Mouse (Mus musculus) MEL (cell line): ENCODE measurements around the gene Hist2h2ac. TPM values are rescaled to one million over a fixed set of nuclear protein-coding genes. Genes with fewer than 3 reads are reported as not detected.
"Not testable (repeated sequence)": the region's sequence is repeated elsewhere in the genome, so short reads cannot be mapped to it uniquely, and the experiment has no call there.

Experiments
- DNase-seq: peaks from one replicate; pipeline ENCODE4 v3.0.0; 2011; ENCODE audit warnings: low read depth, low spot score
- H3K27ac ChIP-seq: 2 replicates; pipeline ENCODE4 v1.5.1; 2012; ENCODE audit warnings: low read depth, mild to moderate bottlenecking, control low read depth, low read length, moderate library complexity; ENCODE audit not compliant: control insufficient read depth
- H3K27me3 ChIP-seq, 2 experiments: fragments of 150-350 bp in 1 of 2; sonication (generic) in 1 of 2; 2 replicates each; pipeline ENCODE4 v1.6.1; 2012; ENCODE audit warnings: low read length in 2 of 2, mild to moderate bottlenecking in 2 of 2, improper control_type of control experiment in 1 of 2, moderate library complexity in 1 of 2; ENCODE audit not compliant: insufficient read depth in 2 of 2, control insufficient read depth in 1 of 2
- H3K36me3 ChIP-seq, 2 experiments: 2 replicates each; pipeline ENCODE4 v1.6.1; 2012 to 2014; ENCODE audit warnings: low read length in 2 of 2, improper control_type of control experiment in 1 of 2, inconsistent platforms in 1 of 2, mild to moderate bottlenecking in 1 of 2; ENCODE audit not compliant: insufficient read depth in 2 of 2, control insufficient read depth in 1 of 2
- H3K4me1 ChIP-seq, 2 experiments: fragments of 150-350 bp in 1 of 2; sonication (generic) in 1 of 2; 2 replicates each; pipeline ENCODE4 v1.6.1; 2012; ENCODE audit warnings: low read length in 2 of 2, improper control_type of control experiment in 1 of 2, mild to moderate bottlenecking in 1 of 2; ENCODE audit not compliant: insufficient read depth in 2 of 2, control insufficient read depth in 1 of 2
- H3K4me3 ChIP-seq, 2 experiments: fragments of 150-350 bp in 1 of 2; sonication (generic) in 1 of 2; 2 replicates each; pipeline ENCODE4 v1.5.1; 2012; ENCODE audit warnings: low read depth in 2 of 2, low read length in 2 of 2, mild to moderate bottlenecking in 2 of 2, moderate library complexity in 2 of 2, control low read depth in 1 of 2, improper control_type of control experiment in 1 of 2; ENCODE audit not compliant: control insufficient read depth in 1 of 2, insufficient read depth in 1 of 2
- H3K79me2 ChIP-seq: 2 replicates; pipeline ENCODE4 v1.6.1; 2012; ENCODE audit warnings: mild to moderate bottlenecking, low read length, moderate library complexity; ENCODE audit not compliant: control insufficient read depth, poor library complexity, insufficient read depth
- H3K9ac ChIP-seq: 2 replicates; pipeline ENCODE4 v1.6.1; 2012; ENCODE audit warnings: low read depth, mild to moderate bottlenecking, control low read depth, low read length, moderate library complexity; ENCODE audit not compliant: control insufficient read depth, poor library complexity, severe bottlenecking
- H3K9me3 ChIP-seq: fragments of 150-350 bp; sonication (generic); replicated peaks from 2 replicates; pipeline ENCODE4 v1.6.1; 2012; ENCODE audit warnings: mild to moderate bottlenecking, low read length, improper control_type of control experiment, moderate library complexity; ENCODE audit not compliant: insufficient read depth
- CTCF ChIP-seq, 3 experiments: IDR thresholded peaks in 2 of 3; conservative IDR thresholded peaks in 1 of 3; 2 replicates each; pipeline ENCODE4 v1.5.1; 2011 to 2012; ENCODE audit warnings: low read length in 3 of 3, low read depth in 2 of 3, mild to moderate bottlenecking in 2 of 3, improper control_type of control experiment in 1 of 3, inconsistent platforms in 1 of 3, mixed read lengths in 1 of 3, moderate library complexity in 1 of 3; ENCODE audit not compliant: control insufficient read depth in 1 of 3, insufficient read depth in 1 of 3, poor library complexity in 1 of 3, severe bottlenecking in 1 of 3
- GATA1 ChIP-seq: IDR thresholded peaks from 2 replicates; pipeline ENCODE4 v1.6.1; 2011; ENCODE audit warnings: low read depth, low read length, improper control_type of control experiment
- HCFC1 ChIP-seq: IDR thresholded peaks from 2 replicates; pipeline ENCODE4 v1.6.1; 2012; ENCODE audit warnings: low read depth, mild to moderate bottlenecking, inconsistent platforms, low read length, improper control_type of control experiment, moderate library complexity
- MAFK ChIP-seq: IDR thresholded peaks from 2 replicates; pipeline ENCODE4 v1.6.1; 2011; ENCODE audit warnings: low read depth, mild to moderate bottlenecking, low read length, improper control_type of control experiment, borderline replicate concordance
- POLR2A ChIP-seq, 2 experiments: IDR thresholded peaks; 2 replicates each; pipeline ENCODE4 v1.6.1; 2011 to 2012; ENCODE audit warnings: low read length in 2 of 2, mild to moderate bottlenecking in 2 of 2, control low read depth in 1 of 2, improper control_type of control experiment in 1 of 2, low read depth in 1 of 2, moderate library complexity in 1 of 2; ENCODE audit not compliant: control insufficient read depth in 1 of 2, insufficient read depth in 1 of 2, poor library complexity in 1 of 2
- POLR2AphosphoS5 ChIP-seq: IDR thresholded peaks from 2 replicates; pipeline ENCODE4 v1.6.1; 2012; ENCODE audit warnings: low read depth, borderline replicate concordance, mild to moderate bottlenecking, inconsistent platforms, low read length, moderate library complexity, mixed read lengths
- RAD21 ChIP-seq: IDR thresholded peaks from 2 replicates; pipeline ENCODE4 v1.6.1; 2011; ENCODE audit warnings: mild to moderate bottlenecking, low read depth, low read length, improper control_type of control experiment
- TBP ChIP-seq: IDR thresholded peaks from 2 replicates; pipeline ENCODE4 v1.8.0; 2011; ENCODE audit warnings: low read depth, low read length, improper control_type of control experiment
- USF2 ChIP-seq, 2 experiments: IDR thresholded peaks; 2 replicates each; pipeline ENCODE4 v1.6.1; 2011 to 2012; ENCODE audit warnings: improper control_type of control experiment in 2 of 2, low read length in 2 of 2, borderline replicate concordance in 1 of 2, inconsistent platforms in 1 of 2, low read depth in 1 of 2, mild to moderate bottlenecking in 1 of 2; ENCODE audit not compliant: insufficient read depth in 1 of 2
- polyA plus RNA-seq, 2 experiments: library from polyadenylated mRNA; stranded (reverse) in 1 of 2; unstranded in 1 of 2; fragments of >175 nt in 1 of 2; fragments of >200 nt in 1 of 2; gene quantifications; 2 replicates each; pipeline versions ENCODE4 v1.2.1 to v1.2.4; 2012; ENCODE audit warnings: low replicate concordance in 2 of 2, low read depth in 1 of 2; ENCODE audit not compliant: insufficient read length in 2 of 2, insufficient read depth in 1 of 2, missing spikeins in 1 of 2
- total RNA-seq: library from RNA; depleted of rRNA; stranded (reverse); fragments of 300-350 nt; gene quantifications from 2 replicates; pipeline ENCODE4 v1.2.3, GENCODE M21; 2012

The Hist2h2ac gene
- total and polyA plus RNA-seq, 3 experiments = 4.8 to 2,824 TPM; not detected in 1

GRCm38 (mm10) chr3:96220131-96220764 lies 432 bp downstream of the Hist2h2ac start:
- Histone ChIP-seq H3K36me3 (peaks cover 0 to 37% of the 10 kb centered on the region in 2 experiments; a peak in 2 of 4 replicates), H3K4me3 (peak overlapping the region; percentile 40 to 68), H3K27ac (peak overlapping the region; percentile 99), H3K4me1 (peaks cover 2 to 26% of the 10 kb centered on the region in 2 experiments; a peak in 3 of 4 replicates), H3K79me2 (peaks cover 18% of the 10 kb centered on the region; the same call in 1 of the 2 replicates), H3K9ac (peak overlapping the region; percentile 88)
- peak; percentile 99 for TF ChIP-seq POLR2AphosphoS5
- peak; percentile 79 to 99; a peak in 3 of 4 replicates for TF ChIP-seq POLR2A (IDR thresholded peaks at IDR 0.05; ENCODE audit: control insufficient read depth in 1 of 2, insufficient read depth in 1 of 2, low read depth in 1 of 2, low read length in 2 of 2, poor library complexity in 1 of 2)
- H3K9me3 ChIP-seq, H3K27me3 ChIP-seq: not testable (repeated sequence)
- peak; percentile 95 for DNase-seq

GRCm38 (mm10) chr3:96219661-96220130 lies 984 bp downstream of the Hist2h2ac start, which contains the start of the genes Bola1 and Hist2h2ab:
Gene Bola1 (minus strand): TSS chr3:96219709.
Gene Hist2h2ab (plus strand): TSS chr3:96219865.
- peaks cover 0 to 20% of the 10 kb centered on the region in 2 experiments; a peak in 3 of 4 replicates for H3K4me1 ChIP-seq

DNA sequence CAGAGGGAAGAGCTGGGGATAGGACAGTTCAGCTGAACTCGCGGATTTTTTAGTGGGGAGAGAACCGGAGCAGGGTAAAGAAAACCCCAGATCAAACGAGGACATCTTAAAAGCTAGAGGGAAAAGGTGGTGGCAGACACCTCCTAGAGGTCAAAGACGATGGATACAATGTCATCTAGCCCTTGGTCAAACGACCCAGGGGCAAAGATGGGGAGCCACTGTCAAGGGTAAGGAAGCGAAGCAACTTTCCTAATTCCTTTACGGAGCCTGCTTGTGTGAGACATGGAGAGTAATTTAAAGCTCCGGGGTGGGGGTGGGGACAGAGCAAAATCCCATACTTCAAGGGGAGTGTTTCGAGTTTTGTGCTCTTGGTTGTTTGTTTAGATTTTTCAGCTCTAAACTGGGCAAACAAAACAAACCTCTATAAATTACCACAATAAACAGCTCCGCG lies 1.5 kb downstream of the Hist2h2ac start:
- DNase-seq = no peak
- H3K9me3 ChIP-seq = no peaks in the 10 kb centered on the region
- H3K27ac ChIP-seq = peak overlapping the region; percentile 99
- peaks cover 0 to 31% of the 10 kb centered on the region in 2 experiments; a peak in 2 of 4 replicates for H3K36me3 ChIP-seq
- no peak for TF ChIP-seq RAD21
- peak in 2 of 3 experiments; percentile 7 to 41; a peak in 2 of 6 replicates for TF ChIP-seq CTCF (IDR thresholded peaks at IDR 0.05 in 2 of 3, conservative IDR thresholded peaks at IDR 0.05 in 1 of 3; ENCODE audit: control insufficient read depth in 1 of 3, insufficient read depth in 1 of 3, low read depth in 2 of 3, low read length in 3 of 3, poor library complexity in 1 of 3, severe bottlenecking in 1 of 3)
- TF ChIP-seq USF2 (IDR thresholded peaks at IDR 0.05; ENCODE audit: borderline replicate concordance in 1 of 2, insufficient read depth in 1 of 2, low read depth in 1 of 2, low read length in 2 of 2) = no peak
- TF ChIP-seq POLR2A (IDR thresholded peaks at IDR 0.05; ENCODE audit: control insufficient read depth in 1 of 2, insufficient read depth in 1 of 2, low read depth in 1 of 2, low read length in 2 of 2, poor library complexity in 1 of 2) = 0 out of 4 replicates have a peak, but pooled peaks of 1 of the 2 experiments have one; percentile 2
- peaks cover 0 to 19% of the 10 kb centered on the region in 2 experiments; a peak in 3 of 4 replicates for H3K4me1 ChIP-seq
- peaks cover 18% of the 10 kb centered on the region; the same call in 1 of the 2 replicates for H3K79me2 ChIP-seq
- H3K27me3 ChIP-seq = peaks cover 0 to 6% of the 10 kb centered on the region in 2 experiments; a peak in 3 of 4 replicates
- H3K4me3 ChIP-seq = peak overlapping the region; percentile 61 to 68
- peak overlapping the region; percentile 84 for H3K9ac ChIP-seq

More at GRCm38 (mm10) chr3:96219661-96220130, 984 bp downstream of the Hist2h2ac start, which contains the start of the genes Bola1 and Hist2h2ab:
- TF ChIP-seq GATA1 (peak; percentile 28), POLR2A (IDR thresholded peaks at IDR 0.05; ENCODE audit: control insufficient read depth in 1 of 2, insufficient read depth in 1 of 2, low read depth in 1 of 2, low read length in 2 of 2, poor library complexity in 1 of 2) (peak in 1 of 2 experiments; percentile 90; a peak in 3 of 4 replicates), TBP (peak; percentile 98), MAFK (no peak), HCFC1 (no peak)
- peaks cover 18% of the 10 kb centered on the region; the same call in 1 of the 2 replicates for H3K79me2 ChIP-seq
- H3K9me3 ChIP-seq = no peaks in the 10 kb centered on the region
- peak; percentile 99 for DNase-seq
- peaks cover 0 to 31% of the 10 kb centered on the region in 2 experiments; a peak in 2 of 4 replicates for H3K36me3 ChIP-seq
- H3K9ac ChIP-seq = peak within 1 kb of the TSS; percentile 88
- H3K27me3 ChIP-seq = peaks cover 0 to 2% of the 10 kb centered on the region in 2 experiments; a peak in 2 of 4 replicates
- peak within 1 kb of the TSS; percentile 99 for H3K27ac ChIP-seq
- H3K4me3 ChIP-seq = peak within 1 kb of the TSS; percentile 61 to 68
